ENCODE assay signal across 8 mouse cellular contexts in the genomic region with DNA sequence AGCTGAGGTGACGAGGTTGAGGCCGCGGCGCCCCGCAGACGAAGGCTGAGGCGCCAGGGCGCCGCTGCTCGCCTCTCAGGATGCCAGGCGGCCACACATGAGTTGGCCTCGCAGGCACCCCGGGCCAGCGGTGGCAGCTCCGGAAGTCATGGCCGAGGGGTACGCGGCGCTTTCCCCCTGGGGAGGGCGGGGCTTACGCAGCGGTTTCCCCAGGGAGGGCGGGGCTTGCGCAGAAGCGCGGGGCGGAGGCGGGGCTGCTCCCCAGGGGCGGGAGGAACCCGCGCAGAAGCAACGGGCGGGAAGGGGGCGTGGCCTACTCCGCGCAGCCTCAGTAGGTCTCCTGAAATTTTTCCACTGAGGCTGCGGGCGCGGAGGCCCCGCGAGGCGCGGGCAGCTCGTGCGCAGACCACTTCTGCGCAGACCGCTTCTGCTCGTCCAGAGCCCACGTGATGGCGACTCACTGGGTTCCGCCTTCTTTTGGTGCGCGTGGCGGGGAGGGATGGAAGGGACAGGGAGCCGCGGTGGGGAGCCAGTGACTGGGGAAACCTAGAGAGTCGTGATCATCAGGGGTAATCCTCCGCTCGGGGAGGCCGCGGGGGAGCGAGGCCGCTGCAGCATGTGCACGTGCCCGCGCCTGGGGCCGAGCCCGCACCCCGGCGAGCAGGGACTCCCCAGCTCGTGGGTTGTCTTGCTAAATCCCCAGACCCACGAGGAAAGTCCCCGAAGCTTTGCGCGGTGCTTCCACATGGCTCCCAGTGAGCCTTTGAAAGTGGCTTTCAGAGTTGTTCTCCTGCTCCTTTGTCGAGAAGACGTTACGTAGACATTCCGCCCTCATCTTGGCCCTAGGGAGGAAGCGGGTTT. TPM values are rescaled to one million over a fixed set of nuclear protein-coding genes. Genes with fewer than 3 reads are reported as not detected.
DNase-seq lines count a peak whose midpoint lies in the region; ATAC-seq lines count a peak whose summit lies in the region.

No protein-coding gene starts in this region.

- peak; percentile 97 for DNase-seq in R1 (ENCODE audit: low read depth, low spot score)
- DNase-seq in cerebellum, postnatal 25 days = peak; percentile 99 to 100
- DNase-seq in frontal cortex, postnatal 25 days (ENCODE audit: low spot score in 2 of 2) = peak; percentile 94 to 98
- peak; percentile 96 for DNase-seq in left cerebral cortex, adult 11 months (ENCODE audit: low spot score)
- DNase-seq in lung, postnatal 4 days = peak; percentile 99
- peak; percentile 96 for DNase-seq in retina, postnatal 7 days (ENCODE audit: low read depth, low spot score)
- peak; percentile 96 for DNase-seq in urinary bladder, adult 2 months (ENCODE audit: low spot score)

- ATAC-seq in hindbrain, embryonic 15.5 days (ENCODE audit: low FRiP score, low read depth) = peak; percentile 95

- H3K4me1 ChIP-seq in hindbrain, embryonic 15.5 days (replicated peaks) = peaks cover 20% of the 10 kb centered on the region

- no peaks in the 10 kb centered on the region for H3K27me3 ChIP-seq in hindbrain, embryonic 15.5 days

- peak overlapping the region; percentile 97 for H3K9ac ChIP-seq in hindbrain, embryonic 15.5 days

- peak overlapping the region; percentile 95 for H3K4me2 ChIP-seq in hindbrain, embryonic 15.5 days

- peak overlapping the region; percentile 78 for H3K4me3 ChIP-seq in hindbrain, embryonic 15.5 days

- H3K9me3 ChIP-seq in hindbrain, embryonic 15.5 days = no peaks in the 10 kb centered on the region

- peak overlapping the region; percentile 99 for H3K27ac ChIP-seq in hindbrain, embryonic 15.5 days (replicated peaks)

- no peaks in the 10 kb centered on the region for H3K36me3 ChIP-seq in hindbrain, embryonic 15.5 days

- WGBS in hindbrain, embryonic 15.5 days = under 1% methylated on average over 66 of the region's 80 CpGs

RNA-seq across cellular contexts. Expression of gene Slc38a2, which starts 10.2 kb away (rescaled TPM):
- polyA plus RNA-seq in hindbrain, embryonic 15.5 days (2015; fragmentation: Nextera tagmentation; extraction: Ambion mirVana) = 102 and 108 TPM in 2 replicates
- polyA plus RNA-seq in urinary bladder, adult 2 months (2012; rRNA removed) = 89.3 and 90.6 TPM in 2 replicates

Comparison
In these comparisons a context has a peak if more than half of its experiments do, and no peak if none do; other contexts are left out.
1. Peak in every context shown above with its lines: DNase-seq, ATAC-seq, H3K4me3 ChIP-seq and H3K27ac ChIP-seq.